Mouse (Mus musculus) testis, adult 2 months (tissue): ENCODE measurements at regions not wholly inside any gene's neighbourhood (a gene's known extent, or its start where the extent isn't known, plus 50 kb on each side); places are given as distances from the start of the nearest gene placed in this dataset.

Source experiments
- H3K27ac ChIP-seq: fragments of 200-500 bp; 2 replicates; pipeline ENCODE4 v1.5.1; 2012; ENCODE audit warnings: low read depth, low read length; ENCODE audit not compliant: control insufficient read depth, insufficient read depth
- H3K27me3 ChIP-seq: fragments of 200-500 bp; 2 replicates; pipeline ENCODE4 v1.6.1; 2012; ENCODE audit warnings: mild to moderate bottlenecking, low read length, moderate library complexity; ENCODE audit not compliant: control insufficient read depth, insufficient read depth
- H3K36me3 ChIP-seq: fragments of 200-500 bp; 2 replicates; pipeline ENCODE4 v1.6.1; 2012; ENCODE audit warnings: mild to moderate bottlenecking, low read length; ENCODE audit not compliant: control insufficient read depth, insufficient read depth
- H3K4me1 ChIP-seq: fragments of 200-500 bp; 2 replicates; pipeline ENCODE4 v1.6.1; 2012; ENCODE audit warnings: low read length; ENCODE audit not compliant: control insufficient read depth, insufficient read depth
- H3K4me3 ChIP-seq: fragments of 200-500 bp; 2 replicates; pipeline ENCODE4 v1.5.1; 2012; ENCODE audit warnings: low read depth, mild to moderate bottlenecking, low read length, moderate library complexity, mixed read lengths; ENCODE audit not compliant: control insufficient read depth
- CTCF ChIP-seq: fragments of 200-500 bp; IDR thresholded peaks from 2 replicates; pipeline ENCODE4 v1.5.1; 2012; ENCODE audit warnings: low read depth, mild to moderate bottlenecking, inconsistent platforms, low read length, moderate library complexity; ENCODE audit not compliant: control insufficient read depth, insufficient read depth, insufficient replicate concordance
- POLR2A ChIP-seq: fragments of 200-500 bp; IDR thresholded peaks from 2 replicates; pipeline ENCODE4 v1.6.1; 2012; ENCODE audit warnings: low read depth, mild to moderate bottlenecking, inconsistent platforms, low read length, moderate library complexity; ENCODE audit not compliant: control insufficient read depth

DNA sequence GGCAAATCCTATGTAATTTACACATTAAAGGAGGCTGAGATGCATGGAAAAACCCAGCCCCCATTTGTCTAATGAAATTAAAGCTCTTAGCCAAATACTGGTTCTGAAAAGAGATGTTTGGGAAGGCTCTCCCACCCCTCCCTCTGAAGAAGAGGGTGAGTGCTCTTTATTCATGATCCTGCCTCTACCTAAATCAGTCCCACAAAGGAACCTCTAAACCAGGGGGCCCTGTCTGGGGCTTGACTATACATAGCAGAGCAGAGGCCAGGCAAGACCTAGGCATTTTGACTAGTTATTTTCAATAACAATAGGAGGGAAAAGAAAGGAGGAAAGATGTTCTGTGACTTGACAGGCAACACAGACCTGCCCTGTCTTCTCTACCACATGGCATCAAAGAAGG, 478.0 kb downstream of the Gtdc1 start:
- TF ChIP-seq POLR2A = no peak
- TF ChIP-seq CTCF = no peak
- no peaks in the 10 kb centered on the region for H3K36me3 ChIP-seq
- H3K4me3 ChIP-seq = no peak overlapping the region
- H3K27me3 ChIP-seq = no peaks in the 10 kb centered on the region
- H3K4me1 ChIP-seq = no peaks in the 10 kb centered on the region
- no peak overlapping the region for H3K27ac ChIP-seq
